Mouse (Mus musculus) hindbrain, embryonic 12.5 days (tissue): ENCODE measurements around the gene Enoph1. TPM values are rescaled to one million over a fixed set of nuclear protein-coding genes. Genes with fewer than 3 reads are reported as not detected.

ENCODE experiments used
- polyA plus RNA-seq: library from polyadenylated mRNA; unstranded; fragments of >200 nt; fragmentation: Nextera tagmentation; extraction: Ambion mirVana; gene quantifications from 2 replicates; pipeline ENCODE4 v1.2.1, GENCODE M21; 2016

The Enoph1 gene
- polyA plus RNA-seq, 1 experiment from 2014 or later: 39.2 TPM

Other genes with a start within 250 kb of the Enoph1 start
- gene Vamp9, start 133.7 kb upstream of the Enoph1 start, polyA plus RNA-seq: 0.50 TPM in 1 of 2 replicates, not detected in the other
- 445 and 497 TPM in 2 replicates for gene Hnrnpd, start 61.0 kb upstream of the Enoph1 start, polyA plus RNA-seq
- 2.0 and 2.7 TPM in 2 replicates for gene 4930524J08Rik, start 60.9 kb upstream of the Enoph1 start, polyA plus RNA-seq
- gene Hnrnpdl, start 321 bp upstream of the Enoph1 start, polyA plus RNA-seq: 258 and 273 TPM in 2 replicates
- gene Tmem150c, start 119.8 kb downstream of the Enoph1 start, polyA plus RNA-seq: 8.2 and 9.9 TPM in 2 replicates